Mouse (Mus musculus) frontal cortex, adult 2 months (tissue): Measurements from ENCODE around the gene Pwp2. TPM values are rescaled to one million over a fixed set of nuclear protein-coding genes. Genes with fewer than 3 reads are reported as not detected.

Experiments
- polyA plus RNA-seq: library from polyadenylated mRNA; depleted of rRNA; stranded (reverse); fragments of >200 nt; gene quantifications from 2 replicates; pipeline ENCODE4 v1.2.3, GENCODE M21; 2012; rRNA removed

Pwp2 gene
- polyA plus RNA-seq, 1 experiment: 18.0 TPM

Other genes starting within 250 kb of the Pwp2 start
- 22.5 and 28.3 TPM in 2 replicates for gene Trpm2, start 214.6 kb downstream of the Pwp2 start, polyA plus RNA-seq
- gene 1810043G02Rik, start 206.6 kb downstream of the Pwp2 start, polyA plus RNA-seq: 66.6 and 82.8 TPM in 2 replicates
- gene Pfkl, start 175.1 kb downstream of the Pwp2 start, polyA plus RNA-seq: 164 and 180 TPM in 2 replicates
- 0.34 and 0.52 TPM in 2 replicates for gene Dnmt3l, start 143.2 kb downstream of the Pwp2 start, polyA plus RNA-seq
- 0.13 and 0.30 TPM in 2 replicates for gene Aire, start 141.5 kb downstream of the Pwp2 start, polyA plus RNA-seq
- 2.6 and 2.9 TPM in 2 replicates for gene Icosl, start 115.8 kb downstream of the Pwp2 start, polyA plus RNA-seq
- 115 and 117 TPM in 2 replicates for gene D10Jhu81e, start 15.4 kb downstream of the Pwp2 start, polyA plus RNA-seq
- 53.7 and 63.0 TPM in 2 replicates for gene Trappc10, start 59.5 kb upstream of the Pwp2 start, polyA plus RNA-seq
- gene Agpat3, start 167.3 kb upstream of the Pwp2 start, polyA plus RNA-seq: 218 and 220 TPM in 2 replicates
- 699 and 728 TPM in 2 replicates for gene Rrp1, start 227.9 kb upstream of the Pwp2 start, polyA plus RNA-seq
- 69.5 and 75.2 TPM in 2 replicates for gene Cstb, start 240.5 kb upstream of the Pwp2 start, polyA plus RNA-seq